Mouse (Mus musculus) heart, postnatal 4 days (tissue): ENCODE results near the gene Tssk1. TPM values are rescaled to one million over a fixed set of nuclear protein-coding genes. Genes with fewer than 3 reads are reported as not detected.

Experiments used
- DNase-seq: peaks from one replicate; pipeline ENCODE4 v3.0.0; 2021
- total RNA-seq, 2 experiments: library from RNA; stranded (reverse); gene quantifications; 2 replicates each; pipeline ENCODE4 v1.2.3; 2021

Gene Tssk1
- total RNA-seq, 2 experiments from 2014 or later, result 0.07 to 0.09 TPM

GRCm38 (mm10) chr16:17945081-17945831, 51.2 kb downstream of the Tssk1 start:
- DNase-seq, result no peak

Other genes starting within 250 kb of the Tssk1 start
- gene Ccdc74a, start 247.8 kb upstream of the Tssk1 start, total RNA-seq, result 1 to 10 TPM; 2.0 to 2.1 TPM
- gene Med15, start 161.3 kb upstream of the Tssk1 start, total RNA-seq, result 10 to 100 TPM; 40.4 to 44.4 TPM
- 10 to 100 TPM; 24.6 to 25.1 TPM for gene Klhl22, start 134.6 kb upstream of the Tssk1 start, total RNA-seq
- 10 to 100 TPM; 16.6 to 17.7 TPM for gene Scarf2, start 96.9 kb upstream of the Tssk1 start, total RNA-seq
- gene B830017H08Rik, start 61.1 kb upstream of the Tssk1 start, total RNA-seq, result not detected
- gene Car15, start 55.9 kb upstream of the Tssk1 start, total RNA-seq, result 1 to 10 TPM; 1.4 to 1.6 TPM
- not detected for gene Gm20518, start 2.6 kb upstream of the Tssk1 start, total RNA-seq
- 10 to 100 TPM; 53.5 to 54.8 TPM for gene Dgcr2, start 4.3 kb downstream of the Tssk1 start, total RNA-seq
- gene Tssk2, start 4.4 kb downstream of the Tssk1 start, total RNA-seq, result not detected
- 10 to 100 TPM; 18.3 to 18.8 TPM for gene Ess2, start 17.1 kb downstream of the Tssk1 start, total RNA-seq
- not detected for gene Gsc2, start 20.8 kb downstream of the Tssk1 start, total RNA-seq
- 10 to 100 TPM; 14.3 to 16.3 TPM for gene Slc25a1, start 34.0 kb downstream of the Tssk1 start, total RNA-seq
- not detected for gene Vpreb2, start 86.2 kb downstream of the Tssk1 start, total RNA-seq
- gene Dgcr6, start 158.6 kb downstream of the Tssk1 start, total RNA-seq, result 10 to 100 TPM; 42.4 to 48.6 TPM
- 1 to 10 TPM; 5.3 to 6.0 TPM for gene Prodh, start 196.0 kb downstream of the Tssk1 start, total RNA-seq
- gene Rtn4r, start 233.4 kb downstream of the Tssk1 start, total RNA-seq, result 1 to 10 TPM; 6.0 to 7.8 TPM